ENCODE assay signal across 9 mouse cellular contexts in the genomic region with DNA sequence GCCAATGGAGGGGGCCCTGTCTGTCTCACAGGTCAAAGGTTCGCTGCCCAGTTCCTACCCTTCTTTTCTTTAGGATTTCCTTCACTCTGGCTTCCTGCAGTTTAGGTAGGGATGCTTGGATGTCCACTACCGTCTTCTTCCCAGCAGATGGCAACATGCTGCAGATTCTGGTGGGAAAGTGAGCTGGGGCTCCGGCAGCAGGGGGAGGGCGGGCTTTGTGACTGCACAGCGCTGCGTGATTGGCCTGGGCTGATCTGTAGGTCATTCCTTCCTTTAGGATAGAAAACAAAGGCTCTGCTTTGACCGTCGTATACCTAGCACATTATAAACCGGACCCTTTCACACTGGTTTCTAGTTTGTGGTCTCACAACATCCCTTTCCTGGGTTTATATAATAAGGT. TPM values are rescaled to one million over a fixed set of nuclear protein-coding genes. Genes with fewer than 3 reads are reported as not detected.
DNase-seq lines count a peak whose midpoint lies in the region; ATAC-seq lines count a peak whose summit lies in the region.
"Had no signal": no experiment of that assay in that cellular context is flagged by ENCODE, and none has a peak within 500 bp of the region (broad histone marks: within the 10 kb centered on the region; RNA-seq: fewer than 3 reads in every experiment).

No protein-coding gene starts in this region.

- no peaks in the 10 kb centered on the region for H3K9me3 ChIP-seq in forebrain, embryonic 16.5 days (ENCODE audit: control insufficient read depth, low read length)
- no peaks in the 10 kb centered on the region for H3K9me3 ChIP-seq in hindbrain, embryonic 15.5 days

- 0 out of 2 replicates have a peak, but pooled peaks cover 2% of the 10 kb centered on the region for H3K27me3 ChIP-seq in forebrain, embryonic 16.5 days (replicated peaks; ENCODE audit: control insufficient read depth, insufficient read depth, low read length)
- no peaks in the 10 kb centered on the region for H3K27me3 ChIP-seq in hindbrain, embryonic 15.5 days

- peaks cover 5% of the 10 kb centered on the region; the same call in 1 of the 2 replicates for H3K4me1 ChIP-seq in forebrain, embryonic 16.5 days (replicated peaks; ENCODE audit: control insufficient read depth, insufficient read depth, low read length)
- 0 out of 2 replicates have a peak, but pooled peaks cover under 1% of the 10 kb centered on the region for H3K4me1 ChIP-seq in hindbrain, embryonic 15.5 days (replicated peaks)

- no peaks in the 10 kb centered on the region for H3K36me3 ChIP-seq in forebrain, embryonic 16.5 days (ENCODE audit: control insufficient read depth, insufficient read depth)
- H3K36me3 ChIP-seq in hindbrain, embryonic 15.5 days = no peaks in the 10 kb centered on the region

- H3K9ac ChIP-seq in forebrain, embryonic 16.5 days (replicated peaks; ENCODE audit: low read depth, low read length) = no peak overlapping the region
- H3K9ac ChIP-seq in hindbrain, embryonic 15.5 days = no peak overlapping the region

- H3K27ac ChIP-seq in forebrain, embryonic 16.5 days (ENCODE audit: low read length) = no peak overlapping the region
- 0 out of 2 replicates have a peak overlapping the region, but pooled peaks have one; percentile 17 for H3K27ac ChIP-seq in hindbrain, embryonic 15.5 days (replicated peaks)

- ATAC-seq in forebrain, embryonic 16.5 days = peak; percentile 90
- ATAC-seq in hindbrain, embryonic 15.5 days (ENCODE audit: low FRiP score, low read depth) = peak; percentile 91

- no peak overlapping the region for H3K4me3 ChIP-seq in forebrain, embryonic 16.5 days (replicated peaks; ENCODE audit: low read length)
- no peak overlapping the region for H3K4me3 ChIP-seq in hindbrain, embryonic 15.5 days
- H3K4me3 ChIP-seq: erythroblast, embryonic 14.5 days had no signal

- peak overlapping the region; percentile 1 for H3K4me2 ChIP-seq in forebrain, embryonic 16.5 days (ENCODE audit: low read length)
- H3K4me2 ChIP-seq in hindbrain, embryonic 15.5 days = 0 out of 2 replicates have a peak overlapping the region, but pooled peaks have one; percentile 25

- peak; percentile 73 for DNase-seq in Muller cell, postnatal 12 days (ENCODE audit: inconsistent ontology term)
- DNase-seq in cerebellum, adult 18-20 months = peak; percentile 65 to 81
- peak; percentile 71 for DNase-seq in left cerebral cortex, adult 11 months (ENCODE audit: low spot score)
- DNase-seq in lung, postnatal 25 days (ENCODE audit: low spot score) = peak; percentile 41
- DNase-seq in right cerebral cortex, postnatal 4 days = peak; percentile 69
- no peak for DNase-seq in c-Kit-positive CD71-positive TER-119-positive erythroid progenitor cells, embryonic 14.5 days (ENCODE audit: low spot score)

- 3% methylated on average over 9 of the region's 9 CpGs for WGBS in forebrain, embryonic 16.5 days
- 5% methylated on average over 9 of the region's 9 CpGs for WGBS in hindbrain, embryonic 15.5 days

RNA-seq across cellular contexts. Expression of a gene that starts 29.9 kb away (rescaled TPM):
- polyA plus RNA-seq in forebrain, embryonic 16.5 days (2015; fragmentation: Nextera tagmentation; extraction: Ambion mirVana) = 4.3 and 4.5 TPM in 2 replicates
- 4.0 and 4.4 TPM in 2 replicates for polyA plus RNA-seq in hindbrain, embryonic 15.5 days (2015; fragmentation: Nextera tagmentation; extraction: Ambion mirVana)
- polyA plus RNA-seq: erythroblast, embryonic 14.5 days had no signal

RNA-seq across cellular contexts. Expression of a gene that starts 38.2 kb away (rescaled TPM):
- polyA plus RNA-seq in forebrain, embryonic 16.5 days (2015; fragmentation: Nextera tagmentation; extraction: Ambion mirVana) = 0.63 and 1.5 TPM in 2 replicates
- 6.4 and 6.5 TPM in 2 replicates for polyA plus RNA-seq in hindbrain, embryonic 15.5 days (2015; fragmentation: Nextera tagmentation; extraction: Ambion mirVana)

RNA-seq across cellular contexts. Expression of a gene that starts 59.7 kb away (rescaled TPM):
- polyA plus RNA-seq in forebrain, embryonic 16.5 days (2015; fragmentation: Nextera tagmentation; extraction: Ambion mirVana) = 14.3 and 14.4 TPM in 2 replicates
- polyA plus RNA-seq in hindbrain, embryonic 15.5 days (2015; fragmentation: Nextera tagmentation; extraction: Ambion mirVana) = 12.6 and 13.1 TPM in 2 replicates
